Mouse (Mus musculus) neural tube, embryonic 14.5 days (tissue): ENCODE measurements at regions not wholly inside any gene's neighbourhood (a gene's known extent, or its start where the extent isn't known, plus 50 kb on each side); places are given as distances from the start of the nearest gene placed in this dataset.

Experiments used
- ATAC-seq: fragments of 200-750 bp; cut with Nextera tagmentation; 2 replicates; pipeline ENCODE4 v1.8.0; 2017; ENCODE audit warnings: low read depth, mild to moderate bottlenecking, moderate TSS enrichment, moderate library complexity
- H3K27ac ChIP-seq: fragments of 300-500 bp; sonication (generic); 2 replicates; pipeline ENCODE4 v1.5.1; 2014; ENCODE audit warnings: low read depth, mild to moderate bottlenecking, control low read depth, low read length, moderate library complexity, mixed read lengths
- H3K27me3 ChIP-seq: fragments of 300-500 bp; sonication (generic); 2 replicates; pipeline ENCODE4 v1.6.1; 2014; ENCODE audit warnings: low read length; ENCODE audit not compliant: control insufficient read depth, insufficient read depth
- H3K36me3 ChIP-seq: fragments of 300-500 bp; sonication (generic); 2 replicates; pipeline ENCODE4 v1.6.1; 2014; ENCODE audit warnings: low read length, mixed read lengths; ENCODE audit not compliant: control insufficient read depth, insufficient read depth
- H3K4me1 ChIP-seq: fragments of 300-500 bp; sonication (generic); 2 replicates; pipeline ENCODE4 v1.6.1; 2014; ENCODE audit warnings: low read length; ENCODE audit not compliant: control insufficient read depth, insufficient read depth
- H3K4me2 ChIP-seq: fragments of 300-500 bp; sonication (generic); 2 replicates; pipeline ENCODE4 v1.6.1; 2014; ENCODE audit warnings: mild to moderate bottlenecking, low read depth, low read length, control low read depth
- H3K4me3 ChIP-seq: fragments of 300-500 bp; sonication (generic); 2 replicates; pipeline ENCODE4 v1.5.1; 2014; ENCODE audit warnings: low read depth, low read length, control low read depth, mixed read lengths
- H3K9ac ChIP-seq: fragments of 300-500 bp; sonication (generic); replicated peaks from 2 replicates; pipeline ENCODE4 v1.6.1; 2014; ENCODE audit warnings: low read depth, mild to moderate bottlenecking, control low read depth, low read length, mixed read lengths
- H3K9me3 ChIP-seq: fragments of 300-500 bp; sonication (generic); 2 replicates; pipeline ENCODE4 v1.6.1; 2016; ENCODE audit warnings: low read length; ENCODE audit not compliant: control insufficient read depth
- WGBS: fragments of 180-500 bp; shearing (Covaris S2); extraction: QIAGEN DNeasy Blood & Tissue Kit; methylation state at CpG from one replicate; pipeline ENCODE4 v1.1.7; 2014; 5-methylcytosine and 5-hydroxymethylcytosine counted together

- no peaks in the 10 kb centered on the region for H3K36me3 ChIP-seq
- H3K4me2 ChIP-seq, result peak overlapping the region; percentile 29
- H3K27ac ChIP-seq, result no peak overlapping the region
- H3K27me3 ChIP-seq, result no peaks in the 10 kb centered on the region
- ATAC-seq, result 0 out of 2 replicates have a peak, but pooled peaks have one; percentile 41
- no peak overlapping the region for H3K9ac ChIP-seq
- no peak overlapping the region for H3K4me3 ChIP-seq
- WGBS, result 1% methylated on average over 9 of the region's 9 CpGs
- H3K4me1 ChIP-seq, result no peaks in the 10 kb centered on the region
- H3K9me3 ChIP-seq, result no peaks in the 10 kb centered on the region
Observed at GRCm38 (mm10) chr3:36310642-36311267, 88.6 kb upstream of the Qrfpr start.

- Histone ChIP-seq H3K4me1 (no peaks in the 10 kb centered on the region), H3K27ac (no peak overlapping the region), H3K4me2 (no peak overlapping the region), H3K9me3 (no peaks in the 10 kb centered on the region), H3K36me3 (no peaks in the 10 kb centered on the region), H3K4me3 (no peak overlapping the region), H3K27me3 (no peaks in the 10 kb centered on the region), H3K9ac (no peak overlapping the region)
- peak; percentile 71; the same call in 1 of the 2 replicates for ATAC-seq
- WGBS, result 50% methylated on average over 3 of the region's 3 CpGs
Observed at GRCm38 (mm10) chr3:36296792-36297191, 74.7 kb upstream of the Qrfpr start.

- H3K27ac ChIP-seq, result no peak overlapping the region
- H3K27me3 ChIP-seq, result no peaks in the 10 kb centered on the region
- no peak overlapping the region for H3K4me3 ChIP-seq
- H3K36me3 ChIP-seq, result no peaks in the 10 kb centered on the region
- H3K9me3 ChIP-seq, result no peaks in the 10 kb centered on the region
- no peak overlapping the region for H3K9ac ChIP-seq
- WGBS, result 92% methylated on average over 4 of the region's 4 CpGs
- no peak for ATAC-seq
- no peaks in the 10 kb centered on the region for H3K4me1 ChIP-seq
- H3K4me2 ChIP-seq, result no peak overlapping the region
Observed at GRCm38 (mm10) chr3:36291971-36292370, 69.9 kb upstream of the Qrfpr start.

GRCm38 (mm10) chr3:36284066-36284465 is 62.0 kb upstream of the Qrfpr start:
- no peaks in the 10 kb centered on the region for H3K27me3 ChIP-seq
- no peak overlapping the region for H3K9ac ChIP-seq
- H3K4me2 ChIP-seq, result no peak overlapping the region
- no peaks in the 10 kb centered on the region for H3K9me3 ChIP-seq
- no peak overlapping the region for H3K4me3 ChIP-seq
- ATAC-seq, result no peak
- H3K4me1 ChIP-seq, result no peaks in the 10 kb centered on the region
- H3K36me3 ChIP-seq, result no peaks in the 10 kb centered on the region
- 91% methylated on average over 5 of the region's 5 CpGs for WGBS
- no peak overlapping the region for H3K27ac ChIP-seq

- 83% methylated on average over 1 of the region's 1 CpGs for WGBS
- Histone ChIP-seq H3K4me2 (no peak overlapping the region), H3K4me1 (no peaks in the 10 kb centered on the region), H3K36me3 (no peaks in the 10 kb centered on the region), H3K9ac (no peak overlapping the region), H3K4me3 (no peak overlapping the region), H3K9me3 (no peaks in the 10 kb centered on the region), H3K27me3 (no peaks in the 10 kb centered on the region), H3K27ac (no peak overlapping the region)
- ATAC-seq, result no peak
Observed at GRCm38 (mm10) chr3:36275502-36275901, 53.4 kb upstream of the Qrfpr start.
